Mouse (Mus musculus) forebrain, embryonic 16.5 days (tissue): Measurements from ENCODE around the gene Setx. TPM values are rescaled to one million over a fixed set of nuclear protein-coding genes. Genes with fewer than 3 reads are reported as not detected.

Source experiments
- ATAC-seq: fragments of 200-750 bp; cut with Nextera tagmentation; 2 replicates; pipeline ENCODE4 v1.8.0; 2017; ENCODE audit warnings: mild to moderate bottlenecking, moderate library complexity
- H3K27ac ChIP-seq: fragments of 300-500 bp; sonication (generic); 2 replicates; pipeline ENCODE4 v1.5.1; 2014; ENCODE audit warnings: low read length, control low read depth
- H3K27me3 ChIP-seq: fragments of 300-500 bp; sonication (generic); replicated peaks from 2 replicates; pipeline ENCODE4 v1.6.1; 2014; ENCODE audit warnings: low read length; ENCODE audit not compliant: control insufficient read depth, insufficient read depth
- H3K36me3 ChIP-seq: fragments of 300-500 bp; sonication (generic); 2 replicates; pipeline ENCODE4 v1.6.1; 2014; ENCODE audit not compliant: control insufficient read depth, insufficient read depth
- H3K4me1 ChIP-seq: fragments of 300-500 bp; sonication (generic); replicated peaks from 2 replicates; pipeline ENCODE4 v1.6.1; 2014; ENCODE audit warnings: low read length; ENCODE audit not compliant: control insufficient read depth, insufficient read depth
- H3K4me2 ChIP-seq: fragments of 300-500 bp; sonication (generic); 2 replicates; pipeline ENCODE4 v1.6.1; 2014; ENCODE audit warnings: mild to moderate bottlenecking, low read length, control low read depth
- H3K4me3 ChIP-seq: fragments of 300-500 bp; sonication (generic); replicated peaks from 2 replicates; pipeline ENCODE4 v1.5.1; 2014; ENCODE audit warnings: mild to moderate bottlenecking, low read length, control low read depth
- H3K9ac ChIP-seq: fragments of 300-500 bp; sonication (generic); replicated peaks from 2 replicates; pipeline ENCODE4 v1.6.1; 2014; ENCODE audit warnings: low read depth, low read length, control low read depth
- H3K9me3 ChIP-seq: fragments of 300-500 bp; sonication (generic); 2 replicates; pipeline ENCODE4 v1.6.1; 2016; ENCODE audit warnings: low read length; ENCODE audit not compliant: control insufficient read depth
- WGBS: fragments of 180-500 bp; shearing (Covaris S2); extraction: QIAGEN DNeasy Blood & Tissue Kit; methylation state at CpG from one replicate; pipeline ENCODE4 v1.1.7; 2014; 5-methylcytosine and 5-hydroxymethylcytosine counted together
- polyA plus RNA-seq: library from polyadenylated mRNA; unstranded; fragments of >200 nt; fragmentation: Nextera tagmentation; extraction: Ambion mirVana; gene quantifications from 2 replicates; pipeline ENCODE4 v1.2.1, GENCODE M21; 2015

The Setx gene
- polyA plus RNA-seq, 1 experiment from 2014 or later: 14.4 TPM

- Histone ChIP-seq H3K9ac (no peak overlapping the region), H3K36me3 (no peaks in the 10 kb centered on the region), H3K4me1 (no peaks in the 10 kb centered on the region), H3K4me2 (no peak overlapping the region), H3K27ac (no peak overlapping the region), H3K4me3 (no peak overlapping the region), H3K27me3 (no peaks in the 10 kb centered on the region), H3K9me3 (no peaks in the 10 kb centered on the region)
- ATAC-seq: no peak
- 58% methylated on average over 6 of the region's 6 CpGs for WGBS
Observed at GRCm38 (mm10) chr2:29186209-29186608, 62.2 kb downstream of the Setx start.

DNA sequence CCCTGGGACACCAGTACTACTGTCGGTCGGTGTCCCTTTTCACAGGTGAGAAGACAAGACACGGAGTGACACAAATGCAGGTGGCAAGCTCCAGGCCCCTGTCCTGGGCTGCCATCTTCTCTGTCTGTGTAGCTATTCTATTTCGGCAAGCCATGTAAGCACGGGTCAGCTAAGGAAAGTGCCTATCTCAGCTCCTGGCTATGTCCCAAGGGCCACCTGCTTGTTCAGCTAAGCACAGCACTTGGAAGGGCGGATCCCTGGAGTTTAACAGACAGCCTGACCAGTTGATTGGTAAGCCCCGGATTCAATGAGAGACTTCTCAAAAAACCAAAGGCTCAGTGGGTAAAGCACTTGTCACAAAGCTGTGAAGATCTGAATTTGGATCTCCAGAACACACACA, 66.4 kb downstream of the Setx start:
- no peak for ATAC-seq

GRCm38 (mm10) chr2:29191216-29192215, 67.5 kb downstream of the Setx start:
- no peak overlapping the region for H3K27ac ChIP-seq
- H3K4me1 ChIP-seq: peaks cover 9% of the 10 kb centered on the region
- no peak overlapping the region for H3K4me2 ChIP-seq
- H3K4me3 ChIP-seq: no peak overlapping the region
- H3K36me3 ChIP-seq: no peaks in the 10 kb centered on the region
- H3K9ac ChIP-seq: no peak overlapping the region
- no peaks in the 10 kb centered on the region for H3K27me3 ChIP-seq
- H3K9me3 ChIP-seq: no peaks in the 10 kb centered on the region
- no peak for ATAC-seq
- WGBS: 76% methylated on average over 10 of the region's 10 CpGs

More for the DNA sequence above, 66.4 kb downstream of the Setx start:
- Histone ChIP-seq H3K4me2 (no peak overlapping the region), H3K4me1 (peaks cover 7% of the 10 kb centered on the region), H3K27ac (no peak overlapping the region), H3K4me3 (no peak overlapping the region), H3K9me3 (no peaks in the 10 kb centered on the region), H3K27me3 (no peaks in the 10 kb centered on the region), H3K36me3 (no peaks in the 10 kb centered on the region), H3K9ac (no peak overlapping the region)
- 85% methylated on average over 7 of the region's 7 CpGs for whole genome bisulfite sequencing

DNA sequence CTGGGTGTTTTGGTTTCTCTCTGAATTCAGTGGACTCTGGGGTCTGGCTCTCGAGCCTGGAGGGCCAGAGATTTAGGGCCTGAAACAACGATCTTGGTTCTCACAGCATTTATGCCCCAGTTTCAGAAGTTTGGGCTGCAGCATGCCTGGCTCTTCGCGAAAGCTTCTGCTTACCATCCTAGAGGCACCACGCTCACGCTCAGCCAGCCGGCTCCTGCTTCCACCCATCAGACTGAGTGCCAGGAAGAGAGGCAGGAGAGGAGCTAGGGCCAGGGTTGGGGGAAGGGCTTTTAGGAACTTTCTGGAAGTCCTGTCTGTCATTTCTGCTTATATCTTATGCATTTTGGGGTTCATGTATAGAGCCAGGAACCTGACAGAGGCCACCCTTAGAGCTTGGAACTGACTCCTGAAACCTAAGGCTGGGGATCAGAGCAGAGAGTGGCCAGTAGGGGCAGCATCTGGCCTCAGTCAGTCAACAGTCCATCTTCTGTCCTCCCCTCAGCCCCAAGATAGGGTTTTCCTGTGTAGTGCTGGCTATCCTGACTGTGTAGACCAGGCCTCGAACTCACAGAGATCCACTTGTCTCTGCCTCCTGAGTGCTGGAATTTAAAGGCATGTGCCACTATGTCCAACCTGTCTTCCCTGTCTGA, 68.8 kb downstream of the Setx start:
- Histone ChIP-seq H3K4me2 (no peak overlapping the region), H3K9ac (no peak overlapping the region), H3K4me1 (peaks cover 9% of the 10 kb centered on the region), H3K4me3 (no peak overlapping the region), H3K36me3 (no peaks in the 10 kb centered on the region), H3K9me3 (no peaks in the 10 kb centered on the region), H3K27ac (no peak overlapping the region), H3K27me3 (no peaks in the 10 kb centered on the region)
- no peak for ATAC-seq
- WGBS: 80% methylated on average over 8 of the region's 8 CpGs

GRCm38 (mm10) chr2:29193819-29194546, 70.0 kb downstream of the Setx start:
- H3K27ac ChIP-seq: no peak overlapping the region
- H3K4me1 ChIP-seq: peaks cover 9% of the 10 kb centered on the region
- WGBS: 12% methylated on average over 16 of the region's 16 CpGs
- no peak overlapping the region for H3K9ac ChIP-seq
- H3K4me3 ChIP-seq: peak overlapping the region; percentile 45
- peak overlapping the region; percentile 88 for H3K4me2 ChIP-seq
- no peaks in the 10 kb centered on the region for H3K27me3 ChIP-seq
- H3K36me3 ChIP-seq: no peaks in the 10 kb centered on the region
- no peaks in the 10 kb centered on the region for H3K9me3 ChIP-seq
- ATAC-seq: no peak

- 1% methylated on average over 61 of the region's 61 CpGs for WGBS
- Histone ChIP-seq H3K27ac (no peak overlapping the region), H3K4me3 (peak overlapping the region; percentile 45), H3K27me3 (no peaks in the 10 kb centered on the region), H3K4me2 (peak overlapping the region; percentile 88), H3K9me3 (no peaks in the 10 kb centered on the region), H3K9ac (peak overlapping the region; percentile 56), H3K36me3 (no peaks in the 10 kb centered on the region), H3K4me1 (peaks cover 9% of the 10 kb centered on the region)
- ATAC-seq: peak; percentile 60
Observed at GRCm38 (mm10) chr2:29194547-29195463, 70.8 kb downstream of the Setx start.

- WGBS: 73% methylated on average over 12 of the region's 12 CpGs
- Histone ChIP-seq H3K27ac (no peak overlapping the region), H3K36me3 (no peaks in the 10 kb centered on the region), H3K9ac (no peak overlapping the region), H3K4me3 (no peak overlapping the region), H3K27me3 (no peaks in the 10 kb centered on the region), H3K9me3 (no peaks in the 10 kb centered on the region), H3K4me2 (no peak overlapping the region), H3K4me1 (peaks cover 9% of the 10 kb centered on the region)
- no peak for ATAC-seq
Observed at GRCm38 (mm10) chr2:29196844-29197243, 72.9 kb downstream of the Setx start.

DNA sequence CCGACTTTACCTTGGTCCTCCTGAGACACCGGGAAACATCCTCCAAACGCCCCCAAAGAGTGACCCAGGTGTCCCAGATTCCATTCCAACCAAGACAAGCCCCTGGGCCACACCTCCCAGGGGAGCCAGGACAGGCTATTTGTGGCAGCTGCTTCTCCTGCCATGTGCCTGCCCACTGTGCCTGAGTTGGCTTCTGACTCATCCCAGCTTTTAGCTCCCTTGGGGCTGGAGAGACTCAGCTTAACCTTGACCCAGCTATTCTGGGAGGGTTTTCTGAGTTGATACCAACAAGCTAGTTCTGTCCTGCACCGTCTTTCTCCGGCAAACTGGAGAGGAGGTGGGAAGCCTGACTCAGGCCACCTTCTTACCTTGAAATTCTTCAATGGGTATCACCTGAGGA, 74.5 kb downstream of the Setx start:
- H3K4me3 ChIP-seq: no peak overlapping the region
- no peaks in the 10 kb centered on the region for H3K9me3 ChIP-seq
- H3K4me2 ChIP-seq: no peak overlapping the region
- no peaks in the 10 kb centered on the region for H3K36me3 ChIP-seq
- H3K9ac ChIP-seq: no peak overlapping the region
- H3K4me1 ChIP-seq: peaks cover 9% of the 10 kb centered on the region
- H3K27me3 ChIP-seq: no peaks in the 10 kb centered on the region
- H3K27ac ChIP-seq: no peak overlapping the region
- ATAC-seq: no peak
- 80% methylated on average over 5 of the region's 5 CpGs for WGBS
